Mouse (Mus musculus): ENCODE measurements around the gene Acsbg1. TPM values are rescaled to one million over a fixed set of nuclear protein-coding genes. Genes with fewer than 3 reads are reported as not detected.
"Not testable (repeated sequence)": the region's sequence is repeated elsewhere in the genome, so short reads cannot be mapped to it uniquely, and the experiment has no call there.

Gene Acsbg1
- polyA plus RNA-seq, 1 experiment from 2014 or later = 0.10 TPM

GRCm38 (mm10) chr9:54604131-54604654 is 57.5 kb downstream of the Acsbg1 start:
- Histone ChIP-seq H3K27me3 (replicated peaks; ENCODE audit: insufficient read depth, low read length) (no peaks in the 10 kb centered on the region), H3K4me1 (ENCODE audit: insufficient read depth, low read depth, low read length) (no peaks in the 10 kb centered on the region), H3K36me3 (ENCODE audit: insufficient read depth, low read length) (peaks cover 28% of the 10 kb centered on the region), H3K9me3 (ENCODE audit: low read length) (no peaks in the 10 kb centered on the region), H3K9ac (replicated peaks; ENCODE audit: low read depth) (no peak overlapping the region), H3K27ac (ENCODE audit: low read length) (no peak overlapping the region), H3K4me3 (ENCODE audit: low read depth, low read length) (no peak overlapping the region), H3K4me2 (replicated peaks; ENCODE audit: low read depth, low read length) (no peak overlapping the region)
- DNase-seq (ENCODE audit: low spot score) (no peak), ATAC-seq (no peak)
- 81% methylated on average over 5 of the region's 5 CpGs for WGBS
- TF ChIP-seq CTCF (IDR thresholded peaks at IDR 0.05) = no peak

DNA sequence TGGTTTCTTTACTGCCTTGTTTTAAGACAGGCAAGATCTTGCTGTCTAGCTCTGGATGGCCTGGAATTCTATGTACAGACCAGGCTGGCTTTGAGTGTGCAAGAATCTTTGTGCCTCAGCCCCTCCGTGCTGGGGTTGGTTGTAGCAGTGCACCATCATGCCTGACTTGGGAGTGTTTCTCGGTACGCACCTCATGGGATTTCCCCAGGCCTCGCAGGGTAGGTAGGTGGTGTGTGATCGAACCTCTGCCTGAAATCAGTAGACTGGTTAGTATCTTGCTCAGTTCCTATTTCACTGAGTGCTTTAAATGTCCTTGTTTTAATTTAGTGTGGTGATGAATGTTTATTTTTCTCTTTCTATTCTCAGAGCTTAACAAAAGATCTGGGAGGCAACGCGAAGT is 58.8 kb downstream of the Acsbg1 start:
- TF ChIP-seq EP300 (IDR thresholded peaks at IDR 0.05) (no peak), CTCF (IDR thresholded peaks at IDR 0.05) (no peak)
- no peak overlapping the region for H3K9ac ChIP-seq (replicated peaks; ENCODE audit: low read depth)
- H3K27me3 ChIP-seq (replicated peaks; ENCODE audit: insufficient read depth, low read length) = no peaks in the 10 kb centered on the region
- ATAC-seq (no peak), DNase-seq (ENCODE audit: low spot score) (no peak)
- H3K4me3 ChIP-seq (ENCODE audit: low read depth, low read length) = no peak overlapping the region
- H3K36me3 ChIP-seq (ENCODE audit: insufficient read depth, low read length) = peaks cover 38% of the 10 kb centered on the region
- H3K4me1 ChIP-seq (ENCODE audit: insufficient read depth, low read depth, low read length) = no peaks in the 10 kb centered on the region
- 89% methylated on average over 7 of the region's 7 CpGs for WGBS
- no peaks in the 10 kb centered on the region for H3K9me3 ChIP-seq (ENCODE audit: low read length)
- H3K4me2 ChIP-seq (replicated peaks; ENCODE audit: low read depth, low read length) = no peak overlapping the region
- no peak overlapping the region for H3K27ac ChIP-seq (ENCODE audit: low read length)

- H3K36me3 ChIP-seq (ENCODE audit: insufficient read depth, low read length) = peaks cover 38% of the 10 kb centered on the region
- no peaks in the 10 kb centered on the region for H3K4me1 ChIP-seq (ENCODE audit: insufficient read depth, low read depth, low read length)
- no peak overlapping the region for H3K9ac ChIP-seq (replicated peaks; ENCODE audit: low read depth)
- TF ChIP-seq EP300 (IDR thresholded peaks at IDR 0.05) (no peak), CTCF (IDR thresholded peaks at IDR 0.05) (no peak)
- H3K27ac ChIP-seq (ENCODE audit: low read length) = no peak overlapping the region
- WGBS = 80% methylated on average over 2 of the region's 2 CpGs
- no peak for DNase-seq (ENCODE audit: low spot score)
- no peaks in the 10 kb centered on the region for H3K9me3 ChIP-seq (ENCODE audit: low read length)
- no peak for ATAC-seq
- no peak overlapping the region for H3K4me2 ChIP-seq (replicated peaks; ENCODE audit: low read depth, low read length)
- H3K27me3 ChIP-seq (replicated peaks; ENCODE audit: insufficient read depth, low read length) = no peaks in the 10 kb centered on the region
- H3K4me3 ChIP-seq (ENCODE audit: low read depth, low read length) = no peak overlapping the region
These were observed 59.3 kb downstream of the Acsbg1 start for GRCm38 (mm10) chr9:54602386-54602785.

GRCm38 (mm10) chr9:54596752-54597465 is 64.8 kb downstream of the Acsbg1 start:
- no peak overlapping the region for H3K9ac ChIP-seq (replicated peaks; ENCODE audit: low read depth)
- DNase-seq (ENCODE audit: low spot score) (peak; percentile 40), ATAC-seq (peak; percentile 73)
- TF ChIP-seq CTCF (IDR thresholded peaks at IDR 0.05) (no peak), EP300 (IDR thresholded peaks at IDR 0.05) (no peak)
- peaks cover 23% of the 10 kb centered on the region; the same call in 1 of the 2 replicates for H3K36me3 ChIP-seq (ENCODE audit: insufficient read depth, low read length)
- no peak overlapping the region for H3K27ac ChIP-seq (ENCODE audit: low read length)
- no peaks in the 10 kb centered on the region for H3K9me3 ChIP-seq (ENCODE audit: low read length)
- H3K27me3 ChIP-seq (replicated peaks; ENCODE audit: insufficient read depth, low read length) = no peaks in the 10 kb centered on the region
- no peak overlapping the region for H3K4me2 ChIP-seq (replicated peaks; ENCODE audit: low read depth, low read length)
- WGBS = 87% methylated on average over 15 of the region's 15 CpGs
- no peak overlapping the region for H3K4me3 ChIP-seq (ENCODE audit: low read depth, low read length)
- no peaks in the 10 kb centered on the region for H3K4me1 ChIP-seq (ENCODE audit: insufficient read depth, low read depth, low read length)

DNA sequence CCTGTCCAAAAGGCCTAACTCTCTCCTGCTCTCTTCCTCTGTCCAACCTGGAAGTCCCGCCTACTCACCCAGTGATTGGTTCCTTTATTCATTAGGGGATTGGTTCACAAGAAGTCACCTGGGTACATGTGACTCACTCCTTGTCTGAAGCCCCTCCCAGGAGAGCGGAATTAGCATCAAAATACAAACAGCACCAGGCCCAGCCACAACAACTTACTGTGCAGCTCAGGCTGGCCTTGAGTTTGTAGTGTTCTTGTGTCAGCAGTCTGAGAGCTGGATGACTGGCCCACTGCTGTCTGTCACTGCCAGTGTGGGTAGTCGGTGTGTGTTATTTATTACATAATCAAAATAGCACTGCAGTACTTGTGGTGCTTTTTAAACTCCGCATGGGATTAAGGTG is 68.0 kb downstream of the Acsbg1 start:
- not testable (repeated sequence) for H3K4me1 ChIP-seq (ENCODE audit: insufficient read depth, low read depth, low read length); H3K9ac ChIP-seq (replicated peaks; ENCODE audit: low read depth); H3K27me3 ChIP-seq (replicated peaks; ENCODE audit: insufficient read depth, low read length); ATAC-seq; H3K4me3 ChIP-seq (ENCODE audit: low read depth, low read length); DNase-seq (ENCODE audit: low spot score); H3K4me2 ChIP-seq (replicated peaks; ENCODE audit: low read depth, low read length); H3K27ac ChIP-seq (ENCODE audit: low read length); H3K9me3 ChIP-seq (ENCODE audit: low read length); H3K36me3 ChIP-seq (ENCODE audit: insufficient read depth, low read length)
- WGBS = 84% methylated on average over 4 of the region's 4 CpGs

DNA sequence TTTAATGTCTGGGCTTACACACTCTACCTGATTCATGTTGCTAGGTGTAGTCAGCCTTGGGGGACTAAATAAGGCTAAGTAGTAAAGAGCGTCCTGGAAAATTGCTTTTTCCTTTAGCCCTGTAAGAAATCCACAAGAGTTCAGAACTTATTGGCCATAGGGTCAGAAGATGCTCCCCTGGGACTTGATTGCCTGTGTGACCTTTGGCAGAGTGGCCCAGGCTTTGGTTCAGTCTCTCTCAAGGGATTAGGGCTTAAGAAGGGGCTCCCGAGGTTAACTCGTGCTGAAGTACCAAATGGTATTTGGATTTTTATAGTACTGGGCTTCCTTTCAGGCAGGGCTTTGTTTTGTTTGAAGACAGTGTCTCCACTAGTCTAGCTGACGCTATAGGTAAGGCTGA is 73.8 kb downstream of the Acsbg1 start:
- peaks cover 9% of the 10 kb centered on the region; the same call in 1 of the 2 replicates for H3K4me1 ChIP-seq (ENCODE audit: insufficient read depth, low read depth, low read length)
- no peaks in the 10 kb centered on the region for H3K9me3 ChIP-seq (ENCODE audit: low read length)
- H3K36me3 ChIP-seq (ENCODE audit: insufficient read depth, low read length) = no peaks in the 10 kb centered on the region
- no peaks in the 10 kb centered on the region for H3K27me3 ChIP-seq (replicated peaks; ENCODE audit: insufficient read depth, low read length)
- TF ChIP-seq EP300 (IDR thresholded peaks at IDR 0.05) = no peak
- no peak for TF ChIP-seq CTCF (IDR thresholded peaks at IDR 0.05)
- ATAC-seq = no peak
- H3K27ac ChIP-seq (ENCODE audit: low read length) = no peak overlapping the region
- no peak overlapping the region for H3K4me3 ChIP-seq (ENCODE audit: low read depth, low read length)
- H3K4me2 ChIP-seq (replicated peaks; ENCODE audit: low read depth, low read length) = no peak overlapping the region
- no peak overlapping the region for H3K9ac ChIP-seq (replicated peaks; ENCODE audit: low read depth)
- 65% methylated on average over 4 of the region's 4 CpGs for WGBS
- DNase-seq (ENCODE audit: low spot score) = no peak
